21 mouse cellular contexts compared by ENCODE assay signal in the genomic region with DNA sequence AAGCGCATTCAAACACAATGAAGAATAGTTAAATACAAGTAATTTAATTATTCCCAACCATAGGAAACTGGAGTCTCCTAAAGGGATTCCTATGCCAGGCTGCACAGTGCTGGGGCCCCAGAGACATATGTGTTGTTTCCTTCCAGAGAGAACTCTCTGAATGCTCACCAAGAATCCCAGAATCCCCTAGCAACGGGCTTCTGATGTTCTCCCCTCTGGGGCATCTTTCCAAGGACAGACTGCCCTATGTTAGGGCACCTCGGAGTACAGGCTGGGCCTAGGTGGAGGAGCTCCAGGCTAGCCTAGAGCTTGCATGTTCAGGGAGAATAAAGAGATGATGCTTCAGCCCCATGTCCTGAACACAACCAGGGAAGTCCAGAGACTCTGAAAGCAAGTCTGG. TPM values are rescaled to one million over a fixed set of nuclear protein-coding genes. Genes with fewer than 3 reads are reported as not detected.
DNase-seq lines count a peak whose midpoint lies in the region; ATAC-seq lines count a peak whose summit lies in the region.
"Had no signal": no experiment of that assay in that cellular context is flagged by ENCODE, and none has a peak within 500 bp of the region (broad histone marks: within the 10 kb centered on the region; RNA-seq: fewer than 3 reads in every experiment).

No protein-coding gene starts in this region.

- H3K36me3 ChIP-seq in heart, embryonic 11.5 days (ENCODE audit: control insufficient read depth, insufficient read depth, low read length), result no peaks in the 10 kb centered on the region
- peaks cover 4% of the 10 kb centered on the region; the same call in 1 of the 2 replicates for H3K36me3 ChIP-seq in hindbrain, embryonic 16.5 days (ENCODE audit: control insufficient read depth, insufficient read depth, low read length)
- H3K36me3 ChIP-seq in hindbrain, embryonic 11.5 days (ENCODE audit: control insufficient read depth, insufficient read depth, low read length), result no peaks in the 10 kb centered on the region

- H3K27ac ChIP-seq in heart, embryonic 11.5 days (ENCODE audit: low read depth, low read length), result no peak overlapping the region
- H3K27ac ChIP-seq in hindbrain, embryonic 16.5 days (ENCODE audit: low read depth, low read length), result no peak overlapping the region
- H3K27ac ChIP-seq in hindbrain, embryonic 11.5 days (ENCODE audit: low read depth, low read length), result no peak overlapping the region

- H3K9me3 ChIP-seq in heart, embryonic 11.5 days (replicated peaks; ENCODE audit: control insufficient read depth, low read length), result no peaks in the 10 kb centered on the region
- no peaks in the 10 kb centered on the region for H3K9me3 ChIP-seq in hindbrain, embryonic 16.5 days (ENCODE audit: control insufficient read depth, low read length)
- no peaks in the 10 kb centered on the region for H3K9me3 ChIP-seq in hindbrain, embryonic 11.5 days (ENCODE audit: control insufficient read depth, low read length)
- H3K9me3 ChIP-seq: G1E had no signal

- DNase-seq in heart, adult 11 months, result peak; percentile 80
- DNase-seq in hindbrain, embryonic 11.5 days (ENCODE audit: low spot score), result no peak
- DNase-seq in thymus, postnatal 4 days, result peak; percentile 5
- no peak for DNase-seq in thymus, postnatal 14 days
- DNase-seq: adrenal gland, adult 2 months; adrenal gland, adult 8-10 months; adrenal gland, postnatal 10 days; adrenal gland, postnatal 14 days; adrenal gland, postnatal 25 days; adrenal gland, postnatal 36 days; B cell, adult 2 months; cerebellum, adult 11 months; cerebellum, adult 11-12 months; cerebellum, adult 18-20 months had no signal

- no peak for ATAC-seq in heart, embryonic 11.5 days (replicated peaks; ENCODE audit: insufficient number of reproducible peaks, low FRiP score, low TSS enrichment)
- peak; percentile 52 for ATAC-seq in hindbrain, embryonic 16.5 days
- ATAC-seq in hindbrain, embryonic 11.5 days (ENCODE audit: low FRiP score), result no peak
- ATAC-seq: activated CD4-positive, CD25-positive, alpha-beta regulatory T cell, adult 4 months; CD4-positive, CD25-positive, alpha-beta regulatory T cell, adult 4 months; Patski had no signal

- no peaks in the 10 kb centered on the region for H3K27me3 ChIP-seq in heart, embryonic 11.5 days (ENCODE audit: control insufficient read depth, insufficient read depth, low read length)
- no peaks in the 10 kb centered on the region for H3K27me3 ChIP-seq in hindbrain, embryonic 16.5 days (replicated peaks; ENCODE audit: control insufficient read depth, insufficient read depth, low read length)
- no peaks in the 10 kb centered on the region for H3K27me3 ChIP-seq in hindbrain, embryonic 11.5 days (ENCODE audit: control insufficient read depth, insufficient read depth, low read length)
- H3K27me3 ChIP-seq: CH12.LX, Patski had no signal

- no peak overlapping the region for H3K9ac ChIP-seq in heart, embryonic 11.5 days (ENCODE audit: low read depth, low read length)
- no peak overlapping the region for H3K9ac ChIP-seq in hindbrain, embryonic 16.5 days (ENCODE audit: low read depth, low read length)
- H3K9ac ChIP-seq in hindbrain, embryonic 11.5 days (ENCODE audit: low read depth, low read length), result no peak overlapping the region

- H3K4me2 ChIP-seq in heart, embryonic 11.5 days, result no peak overlapping the region
- H3K4me2 ChIP-seq in hindbrain, embryonic 16.5 days (ENCODE audit: low read length), result no peak overlapping the region
- no peak overlapping the region for H3K4me2 ChIP-seq in hindbrain, embryonic 11.5 days (replicated peaks; ENCODE audit: low read depth, low read length)

- 74% methylated on average over 3 of the region's 3 CpGs for WGBS in heart, embryonic 11.5 days (ENCODE audit: insufficient replicate concordance)
- WGBS in hindbrain, embryonic 16.5 days, result 62% methylated on average over 3 of the region's 3 CpGs
- WGBS in hindbrain, embryonic 11.5 days, result 81% methylated on average over 3 of the region's 3 CpGs

- no peaks in the 10 kb centered on the region for H3K4me1 ChIP-seq in heart, embryonic 11.5 days (ENCODE audit: control insufficient read depth, insufficient read depth, low read length)
- no peaks in the 10 kb centered on the region for H3K4me1 ChIP-seq in hindbrain, embryonic 16.5 days (ENCODE audit: control insufficient read depth, insufficient read depth, low read depth, low read length)
- no peaks in the 10 kb centered on the region for H3K4me1 ChIP-seq in hindbrain, embryonic 11.5 days (replicated peaks; ENCODE audit: control insufficient read depth, insufficient read depth, low read length)

- no peak overlapping the region for H3K4me3 ChIP-seq in heart, embryonic 11.5 days (ENCODE audit: low read depth, low read length)
- no peak overlapping the region for H3K4me3 ChIP-seq in hindbrain, embryonic 16.5 days (ENCODE audit: low read length)
- H3K4me3 ChIP-seq in hindbrain, embryonic 11.5 days (ENCODE audit: low read depth, low read length), result no peak overlapping the region

RNA-seq across cellular contexts. Expression of a gene that starts 58.2 kb away (rescaled TPM):
- polyA plus RNA-seq in heart, embryonic 11.5 days (2014; fragmentation: Nextera tagmentation; extraction: Ambion mirVana), result 11.5 and 16.6 TPM in 2 replicates
- 51.3 and 51.6 TPM in 2 replicates for polyA plus RNA-seq in hindbrain, embryonic 16.5 days (2015; fragmentation: Nextera tagmentation; extraction: Ambion mirVana)
- polyA plus RNA-seq in hindbrain, embryonic 11.5 days (2014; fragmentation: Nextera tagmentation; extraction: Ambion mirVana), result 19.0 and 29.8 TPM in 2 replicates

Comparison
In these comparisons a context has a peak if more than half of its experiments do, and no peak if none do; other contexts are left out.
1. DNase-seq: peak in heart, adult 11 months (single experiment) and thymus, postnatal 4 days (single experiment); none in hindbrain, embryonic 11.5 days (single experiment) and thymus, postnatal 14 days (single experiment).